Mouse (Mus musculus) T-helper 1 cell (primary cell): ENCODE data around the gene Vps72.
"Not testable (repeated sequence)": the region's sequence is repeated elsewhere in the genome, so short reads cannot be mapped to it uniquely, and the experiment has no call there.

ENCODE experiments used
- in situ Hi-C: fragments of 300-600 bp; cut with MboI, MseI; formaldehyde crosslinking; loops from one replicate; pipeline ENCODE4 v1.15.1; 2025; ENCODE audit warnings: high pct_unique_total_duplicates

Vps72 gene

DNA sequence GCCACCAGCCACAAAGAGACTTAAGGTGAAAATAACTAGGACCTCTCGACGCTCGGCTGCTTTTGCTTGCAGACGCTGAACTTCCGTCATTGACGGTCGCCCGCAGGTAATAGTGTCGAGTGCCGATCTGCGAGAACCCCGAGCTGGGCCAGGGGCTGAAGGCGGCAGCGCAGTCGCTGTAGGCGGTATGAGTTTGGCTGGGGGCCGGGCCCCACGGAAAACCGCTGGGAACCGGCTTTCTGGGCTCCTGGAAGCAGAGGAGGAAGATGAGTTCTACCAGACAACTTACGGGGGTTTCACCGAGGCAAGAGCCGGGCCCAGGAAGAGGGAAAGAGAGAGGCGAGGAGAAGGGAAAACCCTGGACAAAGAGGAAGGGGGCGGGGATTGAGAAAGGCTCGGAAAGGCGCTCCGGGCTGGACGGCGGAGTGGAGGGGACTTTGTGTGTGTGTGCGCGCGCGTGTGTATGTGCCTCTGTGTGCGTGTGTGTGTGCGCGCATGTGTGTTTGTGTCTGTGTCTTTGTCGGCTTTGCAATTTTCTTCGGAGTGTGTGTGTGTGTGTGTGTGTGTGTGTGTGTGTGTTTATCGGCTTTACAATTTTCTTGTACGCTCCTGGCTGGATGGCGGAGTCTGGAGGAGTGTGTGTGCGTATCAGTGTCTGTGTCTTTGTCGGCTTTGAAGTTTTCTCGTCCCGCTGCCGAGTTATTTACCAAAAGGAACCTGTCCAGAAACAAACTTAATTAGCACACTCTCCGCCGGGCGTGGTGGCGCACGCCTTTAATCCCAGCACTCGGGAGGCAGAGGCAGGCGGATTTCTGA is at the start of gene Vps72:
TSS of gene Vps72 (plus strand) at position 112 of the 816 bp plus-strand sequence.
- in situ Hi-C loops, result loop anchor here (10.0 kb wide), 1 partner anchor 1024 kb away; no protein-coding TSS in a partner anchor

DNA sequence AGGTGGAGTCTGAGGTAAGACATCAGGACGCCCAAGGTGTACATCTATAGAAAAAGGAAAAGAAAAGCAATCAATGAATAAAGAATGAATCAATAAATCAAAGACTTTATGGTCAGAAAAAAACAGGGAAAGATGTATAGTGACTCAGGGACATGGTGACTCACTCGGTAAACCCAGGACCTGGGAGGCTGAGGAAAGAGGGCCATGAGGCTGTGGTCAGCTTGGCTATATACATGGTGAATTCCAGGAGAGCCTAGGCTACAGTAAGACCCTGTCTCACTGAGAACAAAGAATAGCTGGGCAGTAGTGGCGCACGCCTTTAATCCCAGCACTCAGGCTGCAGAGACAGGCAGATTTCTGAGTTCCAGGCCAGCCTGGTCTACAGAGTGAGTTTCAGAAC is 47.1 kb upstream of the Vps72 start:
- in situ Hi-C loops, result no loop called here

DNA sequence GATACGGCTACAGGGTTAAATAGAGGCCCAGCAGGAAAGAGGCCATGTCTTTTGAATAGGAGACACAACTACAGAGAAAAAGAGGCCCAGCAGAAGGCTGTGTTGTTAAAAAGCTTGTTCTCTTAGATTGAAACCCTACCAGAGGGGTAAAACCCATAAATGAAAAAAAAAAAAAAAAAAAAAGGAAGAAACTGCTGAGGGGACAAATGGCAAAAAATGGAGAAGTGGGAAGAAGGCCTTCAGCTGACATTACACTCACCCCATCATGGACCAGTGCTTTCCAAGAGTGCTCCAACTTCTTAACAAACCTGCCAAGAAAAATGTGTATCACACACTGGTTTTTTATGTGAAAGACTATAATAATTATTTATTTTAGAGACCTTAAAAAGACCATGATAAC is 45.3 kb upstream of the Vps72 start:
- in situ Hi-C loops, result no loop called here

DNA sequence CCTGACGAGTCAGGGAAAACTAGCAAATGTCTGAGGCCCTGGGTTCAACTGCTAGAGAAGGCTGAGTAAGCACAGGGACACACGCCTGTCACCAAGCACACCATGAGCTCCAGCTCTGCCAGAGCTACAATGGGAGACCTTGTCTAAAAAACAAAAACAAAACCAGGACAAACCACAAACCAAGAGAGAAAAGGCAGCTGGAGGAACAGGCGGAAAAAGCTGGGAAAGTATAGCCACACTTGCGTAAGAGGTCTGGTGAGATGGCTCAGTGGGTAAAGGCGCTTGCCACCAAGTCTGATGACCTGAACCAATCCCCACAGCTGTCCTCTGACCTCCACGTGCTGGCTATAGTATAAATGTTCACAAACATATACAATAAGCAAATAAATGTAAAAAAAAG is 44.7 kb upstream of the Vps72 start:
- in situ Hi-C loops, result no loop called here

DNA sequence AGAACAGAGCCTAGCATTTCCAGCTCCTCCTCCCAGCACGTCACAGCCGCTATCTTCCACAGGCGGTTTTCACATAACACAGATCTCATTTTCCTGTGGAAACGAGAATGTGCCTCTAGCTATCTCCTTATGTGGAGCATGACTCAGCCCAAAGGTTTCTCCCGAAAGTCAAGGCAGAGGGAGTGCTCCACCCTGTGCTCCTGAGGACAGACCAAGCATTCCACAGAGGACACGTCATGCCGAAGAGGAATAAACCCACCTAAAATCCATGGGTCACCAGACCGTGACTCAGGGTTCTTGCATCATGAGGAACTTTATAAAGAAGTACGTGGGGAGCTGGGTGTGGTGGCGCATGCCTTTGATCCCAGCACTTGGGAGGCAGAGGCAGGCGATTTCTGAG is 44.3 kb upstream of the Vps72 start:
- in situ Hi-C loops, result no loop called here

DNA sequence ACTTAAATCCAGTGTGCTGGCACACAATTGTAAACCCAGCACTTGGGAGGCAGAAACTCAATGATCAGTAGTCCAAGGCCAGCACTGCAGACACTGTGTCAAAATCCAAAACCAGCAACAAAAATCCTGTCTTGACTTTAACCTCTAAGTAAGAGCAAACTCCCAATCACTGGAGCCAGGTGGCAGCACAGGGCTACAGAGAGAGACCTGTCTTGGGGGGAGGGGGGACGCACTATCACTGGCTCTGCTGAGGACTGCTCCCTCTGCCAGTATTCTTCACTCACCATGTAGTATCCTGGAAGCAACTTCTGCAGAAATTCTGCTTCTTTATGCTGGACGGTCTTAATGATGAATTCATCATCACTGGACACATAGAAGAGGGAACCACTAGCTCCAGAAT is 39.2 kb upstream of the Vps72 start:
- in situ Hi-C loops, result no loop called here

DNA sequence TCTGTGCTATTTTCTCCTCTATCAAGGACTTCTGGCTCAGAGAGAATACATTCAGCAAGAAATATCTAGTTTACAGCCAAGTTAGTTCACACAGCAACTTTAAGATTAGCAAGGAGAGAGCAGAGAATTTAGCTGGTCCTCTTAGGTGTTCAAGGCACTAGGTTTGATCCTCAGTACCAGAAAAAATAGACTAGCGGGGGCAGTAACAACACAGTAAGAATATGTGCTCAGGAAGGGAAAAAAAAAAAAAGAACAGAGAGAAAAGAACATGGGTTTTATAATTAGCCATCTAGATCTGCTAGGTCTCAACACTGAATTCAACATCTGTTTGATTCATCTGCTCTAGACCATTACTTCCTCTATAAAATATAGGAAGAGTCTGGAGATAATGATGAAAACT is 22.8 kb upstream of the Vps72 start:
- in situ Hi-C loops, result no loop called here

DNA sequence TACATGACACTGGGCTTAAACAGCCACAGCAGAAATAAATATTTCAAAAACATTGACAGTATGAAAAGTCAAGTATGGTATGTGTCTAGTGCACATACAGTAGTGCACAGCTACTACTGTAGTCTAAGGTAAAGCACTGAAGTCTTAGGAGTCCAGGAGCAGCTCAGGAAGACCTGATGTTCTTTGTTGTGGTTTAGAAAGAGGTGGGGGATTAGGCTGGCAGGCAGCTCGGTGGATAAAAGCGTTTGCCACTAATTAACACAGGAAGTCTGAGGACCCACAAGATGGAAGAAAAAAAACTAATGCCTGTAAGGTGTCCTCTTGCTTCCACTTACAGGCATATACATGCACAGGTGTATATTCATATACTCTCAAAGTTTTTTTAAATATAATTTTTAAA is 10.0 kb upstream of the Vps72 start:
- in situ Hi-C loops, result no loop called here

DNA sequence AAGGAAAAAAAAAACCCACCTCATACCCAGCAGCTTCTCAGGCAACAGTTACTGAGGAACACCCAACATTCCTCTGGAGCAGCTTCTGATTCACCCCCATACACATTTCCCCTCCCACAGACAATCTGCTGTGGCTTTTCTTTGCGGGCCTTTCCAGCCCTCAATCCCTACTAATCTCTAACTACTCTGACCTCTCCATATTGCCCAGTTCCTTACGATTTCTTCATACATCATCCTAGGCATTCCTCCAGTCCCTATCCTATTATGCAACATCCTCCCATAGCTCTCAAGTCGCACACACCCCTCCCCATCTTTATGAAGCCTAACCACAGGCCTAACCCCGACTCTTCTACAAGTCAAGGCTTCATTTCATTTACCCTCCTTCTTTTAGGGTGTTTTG is 5.7 kb upstream of the Vps72 start:
- in situ Hi-C loops, result no loop called here

DNA sequence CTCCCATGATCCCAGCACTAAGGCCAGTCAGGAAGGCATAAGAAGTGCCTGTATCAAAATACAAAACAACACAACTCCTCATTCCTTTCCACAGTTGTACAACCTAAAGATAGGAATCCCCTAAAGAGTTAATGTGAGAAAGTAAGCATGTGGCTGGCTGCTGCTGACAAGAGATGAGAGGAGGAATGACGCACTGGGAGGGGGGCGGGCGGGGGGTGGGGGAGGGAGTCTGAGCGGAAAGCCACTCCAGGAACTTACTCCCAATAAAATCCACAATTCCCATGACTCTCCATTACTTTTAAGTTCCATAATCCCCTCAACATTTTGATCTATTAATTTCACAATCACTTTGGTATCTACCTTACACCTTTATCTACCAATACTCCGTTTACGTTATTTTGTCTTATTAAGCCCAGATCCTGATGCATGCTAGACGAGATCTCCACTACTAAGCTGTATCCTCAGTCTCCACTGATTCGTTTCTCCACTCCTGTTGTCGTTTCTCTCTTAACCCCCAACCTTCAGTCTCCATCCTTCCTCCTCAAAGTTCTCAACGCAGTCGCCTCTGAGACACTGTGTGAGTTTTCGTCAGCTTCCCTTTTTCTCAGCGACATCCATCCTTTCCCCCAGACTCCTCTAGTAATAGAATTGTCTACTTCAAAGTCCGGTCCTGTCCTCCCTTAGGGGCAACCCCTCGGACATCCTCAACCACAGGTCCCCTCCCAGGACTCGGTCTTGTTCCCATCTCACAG is 5.1 kb upstream of the Vps72 start:
- in situ Hi-C loops, result no loop called here

DNA sequence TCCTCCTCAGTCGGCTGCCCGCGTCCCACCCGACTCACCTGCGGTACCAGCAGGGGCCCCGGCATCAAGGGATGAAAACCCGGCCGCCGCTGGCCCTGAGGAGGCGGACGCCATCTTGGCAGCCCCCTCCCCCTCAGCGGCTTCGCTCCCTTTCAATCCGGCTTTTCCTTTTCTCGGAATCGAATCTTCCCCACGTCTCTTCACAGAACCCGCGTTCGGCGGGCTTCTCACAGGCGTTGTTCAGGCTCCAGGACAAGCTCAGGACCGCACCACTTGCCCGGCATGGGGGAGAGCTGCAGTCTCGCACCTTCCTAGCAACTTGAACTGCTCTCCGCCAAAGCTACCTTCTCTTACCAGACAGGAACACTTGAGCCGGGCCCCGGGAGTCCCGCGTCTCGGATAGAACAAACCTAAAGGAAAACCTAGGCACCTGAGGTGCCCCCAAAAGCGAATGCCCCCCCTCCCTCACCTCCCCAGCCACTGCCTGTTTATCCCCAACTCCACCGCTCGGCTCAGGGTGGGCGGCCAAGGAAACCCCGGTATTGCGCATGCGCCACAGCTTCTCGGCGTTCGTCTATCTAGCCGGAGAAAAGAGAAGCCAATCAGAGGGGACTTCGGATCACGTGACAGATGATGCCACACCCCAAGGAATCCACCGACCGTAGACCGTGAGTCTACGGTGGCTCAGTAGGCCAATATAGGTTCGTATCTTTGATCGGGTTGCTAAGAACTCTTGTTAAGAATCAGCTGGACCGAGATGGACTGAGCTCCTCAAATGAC is 4.3 kb upstream of the Vps72 start, which contains the start of gene Pip5k1a:
TSS of gene Pip5k1a (minus strand) at position 593 of the 780 bp plus-strand sequence.
- in situ Hi-C loops, result no loop called here

DNA sequence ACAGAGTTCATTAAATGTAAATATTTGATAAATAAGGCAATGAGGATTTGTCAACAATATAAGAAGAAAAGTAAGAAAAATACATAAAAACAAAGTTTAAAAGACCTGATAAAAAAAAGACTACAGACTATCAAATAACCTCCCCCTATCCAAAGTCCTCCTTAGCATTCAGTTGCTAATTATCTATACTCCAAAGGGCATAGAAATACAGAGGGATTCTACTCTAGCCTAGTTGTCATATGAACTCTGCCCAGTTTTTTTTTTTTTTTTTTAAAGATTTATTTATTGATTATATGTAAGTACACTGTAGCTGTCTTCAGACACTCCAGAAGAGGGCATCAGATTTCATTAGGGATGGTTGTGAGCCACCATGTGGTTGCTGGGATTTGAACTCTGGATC is 3.5 kb upstream of the Vps72 start:
- in situ Hi-C loops, result not testable (repeated sequence)

DNA sequence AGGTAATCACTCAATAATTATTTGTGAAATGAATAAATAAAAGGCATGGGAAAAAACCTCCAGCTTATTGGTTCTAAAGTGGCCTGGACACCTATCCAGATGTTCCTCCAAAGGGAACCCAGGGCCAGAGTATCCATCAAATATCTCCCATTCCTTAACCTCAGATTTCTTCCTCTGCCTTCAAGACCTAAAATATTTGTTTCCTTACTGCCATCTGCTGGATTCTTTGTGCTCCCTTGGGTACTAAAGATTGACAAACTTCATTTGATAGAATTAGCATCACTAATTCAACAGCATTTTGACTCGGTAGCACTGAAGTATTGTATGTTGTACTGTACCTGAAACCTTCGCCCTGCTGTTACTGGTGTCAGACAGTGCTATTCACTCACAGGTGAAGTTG is 2.9 kb upstream of the Vps72 start:
- in situ Hi-C loops, result no loop called here

DNA sequence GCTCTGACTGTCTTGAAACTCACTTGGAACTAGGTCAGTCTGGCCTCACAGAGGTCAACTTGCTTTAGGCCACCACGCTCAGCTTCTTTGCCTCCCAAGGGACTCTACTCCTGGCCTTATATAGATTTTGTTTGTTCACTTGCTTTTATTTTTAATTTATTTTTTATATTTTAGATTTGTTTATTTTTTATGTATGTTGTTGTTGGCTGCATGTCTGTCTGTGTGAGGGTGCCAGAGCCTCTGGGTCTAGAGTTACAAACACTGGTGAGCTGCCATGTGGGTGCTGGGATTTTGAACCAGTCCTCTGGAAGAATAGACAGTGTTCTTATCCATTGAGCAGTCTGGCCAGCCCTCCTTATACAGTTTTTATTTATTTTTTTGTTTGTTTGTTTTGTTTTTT is 1.9 kb downstream of the Vps72 start:
- in situ Hi-C loops, result loop anchor here (10.0 kb wide), 1 partner anchor 1022 kb away; no protein-coding TSS in a partner anchor

DNA sequence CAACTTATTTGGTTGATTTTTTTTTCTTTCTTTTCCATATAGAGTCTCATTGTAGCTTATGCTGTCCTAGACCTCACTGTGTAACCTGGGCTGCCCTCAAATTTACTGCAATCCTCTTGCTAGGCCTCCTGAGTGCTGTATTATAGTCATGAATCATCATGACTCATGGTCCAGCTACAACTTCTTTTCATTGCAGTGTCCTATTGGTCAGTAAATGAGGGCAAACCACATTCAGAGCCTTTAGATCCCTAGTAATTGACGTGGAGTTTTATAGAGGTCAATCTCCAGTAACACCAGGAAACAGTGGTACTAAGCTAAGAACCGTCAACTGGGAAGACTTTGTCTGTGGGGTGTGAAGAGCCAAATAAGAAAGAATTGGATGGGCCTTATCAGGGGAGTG is 6.9 kb downstream of the Vps72 start:
- in situ Hi-C loops, result loop anchor here (10.0 kb wide), 1 partner anchor 1017 kb away; no protein-coding TSS in a partner anchor

DNA sequence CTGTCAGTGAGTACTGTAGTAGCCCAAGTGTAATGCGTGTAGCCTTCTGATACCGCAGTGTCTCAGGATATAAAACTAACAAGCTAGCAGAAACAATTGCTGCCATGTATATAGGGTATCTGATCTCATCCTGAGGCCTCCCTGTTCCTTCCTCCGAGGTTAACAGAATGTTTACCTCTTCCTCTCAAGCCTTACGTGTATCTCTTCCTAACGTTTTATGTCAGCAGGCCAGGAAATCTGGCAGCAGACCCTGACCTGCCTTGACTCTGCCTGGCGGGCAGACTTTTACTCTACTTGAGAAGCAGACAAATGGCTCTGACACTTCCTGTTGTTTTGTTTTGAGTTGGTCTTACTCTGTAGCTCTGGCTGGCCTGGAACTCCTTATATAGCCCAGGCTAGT is 10.8 kb downstream of the Vps72 start:
- in situ Hi-C loops, result no loop called here

DNA sequence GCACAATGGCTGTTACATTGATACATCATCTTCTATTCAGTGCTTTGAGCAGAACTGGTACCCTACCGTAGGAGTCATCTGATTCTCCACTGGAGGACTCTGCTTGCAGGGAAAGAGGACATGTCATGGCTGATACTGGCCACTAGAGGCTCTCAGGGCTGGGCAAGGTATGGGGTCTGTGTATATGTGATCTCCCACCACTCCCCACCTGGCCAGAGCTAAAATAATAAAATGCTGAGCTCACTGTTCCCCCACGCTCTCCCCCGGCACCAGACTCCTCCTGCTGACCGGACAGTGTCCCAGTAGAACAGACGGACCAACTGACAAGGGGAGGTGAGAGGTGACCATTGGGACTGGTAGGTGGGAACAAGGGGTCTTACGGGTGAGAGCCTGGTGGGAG is 13.4 kb downstream of the Vps72 start, which contains the start of gene Tmod4:
TSS of gene Tmod4 (plus strand) at position 231 of the 400 bp plus-strand sequence.
- in situ Hi-C loops, result no loop called here

DNA sequence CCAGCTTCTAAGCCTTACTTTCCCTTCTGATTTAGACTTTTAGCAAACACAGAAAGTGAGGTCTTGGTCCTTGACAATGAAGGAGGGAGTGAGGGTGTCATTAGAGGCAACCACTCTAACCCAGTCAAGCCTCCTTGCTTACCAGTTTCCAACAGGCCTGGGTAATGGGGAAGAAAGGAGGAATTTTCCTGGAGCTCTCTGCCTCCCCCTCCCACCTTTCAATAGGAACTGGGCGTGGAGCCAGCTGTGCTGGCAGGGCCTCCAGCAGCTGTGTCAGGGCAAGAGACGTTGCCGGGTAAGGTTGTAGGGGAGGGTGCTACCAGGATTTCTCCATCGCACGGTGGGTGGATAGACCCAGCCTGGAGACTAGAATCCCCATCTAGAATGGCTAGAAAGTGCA is 14.2 kb downstream of the Vps72 start:
- in situ Hi-C loops, result no loop called here

DNA sequence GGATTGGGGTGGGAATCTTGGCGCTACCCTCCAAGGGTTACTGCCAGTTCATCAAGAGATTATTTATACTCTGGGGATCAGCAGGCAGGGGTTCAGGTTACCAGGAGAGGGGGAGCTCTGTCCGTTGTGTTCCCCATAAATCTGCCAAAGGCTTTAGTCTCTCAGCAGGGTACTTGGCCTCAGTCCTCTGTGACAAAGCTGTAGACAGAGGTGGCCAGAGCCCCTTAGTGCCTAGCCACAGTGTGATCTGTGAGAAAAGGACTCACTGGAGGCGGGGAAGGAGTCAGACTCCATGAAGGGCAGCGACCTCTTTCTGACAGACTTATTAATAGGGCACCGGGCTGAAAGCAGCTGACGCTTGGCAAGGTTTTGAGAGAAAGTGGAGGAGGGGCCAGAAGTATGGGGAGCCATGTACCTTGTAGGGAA is 18.4 kb downstream of the Vps72 start:
- in situ Hi-C loops, result no loop called here

DNA sequence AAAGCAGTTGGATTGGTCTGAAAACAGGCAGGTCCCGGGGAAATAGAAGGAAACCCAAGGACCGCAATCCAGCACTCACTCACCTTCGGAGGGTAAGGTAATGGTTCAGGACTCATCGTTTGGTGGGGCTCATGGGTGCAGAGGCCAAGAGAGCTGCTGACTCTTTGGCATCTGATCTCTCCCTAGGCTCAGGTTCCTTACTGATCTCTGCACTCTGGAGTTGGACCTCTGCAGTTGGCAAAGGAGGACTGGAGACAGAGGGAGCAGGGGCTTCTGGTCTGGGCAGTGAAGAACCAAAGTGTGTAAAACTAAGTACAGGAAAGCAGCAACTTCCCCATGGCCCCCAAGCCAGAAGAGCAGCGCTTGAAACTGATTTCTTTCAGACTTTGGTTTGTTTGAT is 19.3 kb downstream of the Vps72 start:
- in situ Hi-C loops, result loop anchor here (5.0 kb wide), 1 partner anchor 1203 kb away; no protein-coding TSS in a partner anchor

DNA sequence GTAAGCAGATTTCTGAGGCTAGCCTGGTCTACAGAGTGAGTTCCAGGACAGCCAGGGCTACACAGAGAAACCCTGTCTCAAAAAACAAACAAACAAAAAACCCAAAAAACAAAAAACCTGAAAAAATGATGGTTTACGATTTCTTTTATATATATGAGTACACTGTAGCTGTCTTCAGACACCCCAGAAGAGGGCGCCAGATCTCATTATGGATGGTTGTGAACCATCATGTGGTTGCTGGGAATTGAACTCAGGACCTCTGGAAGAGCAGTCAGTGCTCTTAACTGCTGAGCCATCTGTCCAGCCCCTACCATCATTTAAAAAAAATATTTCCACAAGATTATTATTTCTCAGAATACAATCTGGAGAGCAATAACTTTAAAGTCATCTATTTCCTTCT is 21.6 kb downstream of the Vps72 start:
- in situ Hi-C loops, result loop anchor here (5.0 kb wide), 1 partner anchor 1205 kb away; no protein-coding TSS in a partner anchor

DNA sequence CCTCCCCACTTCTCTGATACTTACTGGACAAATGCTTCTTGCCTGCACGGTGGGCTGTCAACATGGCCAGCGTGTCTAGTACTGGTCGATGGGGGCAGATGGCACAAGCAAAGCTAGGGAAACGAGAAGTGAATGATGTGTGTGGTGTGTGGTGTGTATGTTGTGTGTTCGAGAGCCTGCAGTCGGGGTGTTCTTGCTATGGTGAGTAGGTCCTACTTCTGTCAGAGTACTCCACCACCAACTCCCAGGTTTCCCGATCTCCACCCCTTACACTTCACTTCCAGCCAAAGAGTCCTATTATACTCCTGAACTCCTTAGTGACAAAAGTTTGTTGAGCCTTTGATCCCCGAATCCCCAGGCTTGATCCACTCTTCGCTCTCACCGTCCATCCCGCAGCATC is 22.4 kb downstream of the Vps72 start:
- in situ Hi-C loops, result loop anchor here (5.0 kb wide), 1 partner anchor 1206 kb away; no protein-coding TSS in a partner anchor
